Mouse (Mus musculus): ENCODE measurements around the gene Gm42791.

Gm42791 gene

GRCm38 (mm10) chr5:148890237-148890636, 104.7 kb downstream of the Gm42791 start:
- in situ Hi-C loops (cut with MboI, MseI), result no loop called here

GRCm38 (mm10) chr5:148888032-148888431, 106.9 kb downstream of the Gm42791 start:
- in situ Hi-C loops (cut with MboI, MseI), result no loop called here

GRCm38 (mm10) chr5:148885821-148886609, 108.9 kb downstream of the Gm42791 start:
- in situ Hi-C loops (cut with MboI, MseI), result no loop called here

GRCm38 (mm10) chr5:148883671-148884070, 111.3 kb downstream of the Gm42791 start:
- in situ Hi-C loops (cut with MboI, MseI), result no loop called here

- in situ Hi-C loops (cut with MboI, MseI), result loop anchor here in 1 of 2 experiments (5.0 kb wide), 1 partner anchor 67 kb away; no protein-coding TSS in a partner anchor
These were observed 115.7 kb downstream of the Gm42791 start for GRCm38 (mm10) chr5:148879218-148879617.

GRCm38 (mm10) chr5:148873116-148873515, 121.8 kb downstream of the Gm42791 start:
- in situ Hi-C loops (cut with MboI, MseI), result no loop called here

- in situ Hi-C loops (cut with MboI, MseI), result no loop called here
These were observed 125.4 kb downstream of the Gm42791 start for GRCm38 (mm10) chr5:148869583-148869982.

GRCm38 (mm10) chr5:148867766-148868165, 127.2 kb downstream of the Gm42791 start:
- in situ Hi-C loops (cut with MboI, MseI), result no loop called here

- in situ Hi-C loops (cut with MboI, MseI), result no loop called here
These were observed 127.8 kb downstream of the Gm42791 start for GRCm38 (mm10) chr5:148867171-148867570.

- in situ Hi-C loops (cut with MboI, MseI), result no loop called here
These were observed 128.4 kb downstream of the Gm42791 start for GRCm38 (mm10) chr5:148866571-148866970.

GRCm38 (mm10) chr5:148863409-148863808, 131.5 kb downstream of the Gm42791 start:
- in situ Hi-C loops (cut with MboI, MseI), result no loop called here

- in situ Hi-C loops (cut with MboI, MseI), result no loop called here
These were observed 132.1 kb downstream of the Gm42791 start for GRCm38 (mm10) chr5:148862853-148863252.

GRCm38 (mm10) chr5:148862136-148862535, 132.8 kb downstream of the Gm42791 start:
- in situ Hi-C loops (cut with MboI, MseI), result no loop called here

GRCm38 (mm10) chr5:148857522-148857921, 137.4 kb downstream of the Gm42791 start:
- in situ Hi-C loops (cut with MboI, MseI), result no loop called here

GRCm38 (mm10) chr5:148855047-148855446, 139.9 kb downstream of the Gm42791 start:
- in situ Hi-C loops (cut with MboI, MseI), result no loop called here

- in situ Hi-C loops (cut with MboI, MseI), result no loop called here
These were observed 140.8 kb downstream of the Gm42791 start for GRCm38 (mm10) chr5:148854166-148854565.

- in situ Hi-C loops (cut with MboI, MseI), result no loop called here
These were observed 145.4 kb downstream of the Gm42791 start for GRCm38 (mm10) chr5:148849516-148849915.

GRCm38 (mm10) chr5:148847032-148847431, 147.9 kb downstream of the Gm42791 start:
- in situ Hi-C loops (cut with MboI, MseI), result no loop called here

All from T-helper 17 cell (primary cell).